Mouse (Mus musculus): ENCODE data around the gene Xrcc1. TPM values are rescaled to one million over a fixed set of nuclear protein-coding genes. Genes with fewer than 3 reads are reported as not detected.

Gene Xrcc1
- polyA plus RNA-seq, 1 experiment, result 29.0 TPM

GRCm38 (mm10) chr7:24574224-24574796, 28.2 kb downstream of the Xrcc1 start:
- Histone ChIP-seq H3K36me3 (ENCODE audit: control insufficient read depth, insufficient read depth, low read length) (no peaks in the 10 kb centered on the region), H3K4me1 (ENCODE audit: control insufficient read depth, insufficient read depth, low read length) (peaks cover 10% of the 10 kb centered on the region; the same call in 1 of the 2 replicates), H3K27me3 (replicated peaks; ENCODE audit: control insufficient read depth, insufficient read depth, low read length) (no peaks in the 10 kb centered on the region), H3K27ac (ENCODE audit: insufficient read depth, low read depth, low read length) (no peak overlapping the region), H3K4me3 (ENCODE audit: insufficient read depth, low read depth, low read length) (no peak overlapping the region)
- TF ChIP-seq POLR2A (IDR thresholded peaks at IDR 0.05; ENCODE audit: low read depth, low read length), result no peak
- TF ChIP-seq CTCF (conservative IDR thresholded peaks at IDR 0.05; ENCODE audit: insufficient read depth, insufficient read length, low read depth, low read length), result no peak
- peak; percentile 94 for DNase-seq
- 35% methylated on average over 12 of the region's 12 CpGs for WGBS

- WGBS, result 95% methylated on average over 10 of the region's 10 CpGs
- peaks cover 10% of the 10 kb centered on the region; the same call in 1 of the 2 replicates for H3K4me1 ChIP-seq (ENCODE audit: control insufficient read depth, insufficient read depth, low read length)
- H3K27me3 ChIP-seq (replicated peaks; ENCODE audit: control insufficient read depth, insufficient read depth, low read length), result no peaks in the 10 kb centered on the region
- H3K36me3 ChIP-seq (ENCODE audit: control insufficient read depth, insufficient read depth, low read length), result no peaks in the 10 kb centered on the region
- DNase-seq, result no peak
- TF ChIP-seq POLR2A (IDR thresholded peaks at IDR 0.05; ENCODE audit: low read depth, low read length) (no peak), CTCF (conservative IDR thresholded peaks at IDR 0.05; ENCODE audit: insufficient read depth, insufficient read length, low read depth, low read length) (no peak)
- H3K4me3 ChIP-seq (ENCODE audit: insufficient read depth, low read depth, low read length), result no peak overlapping the region
- no peak overlapping the region for H3K27ac ChIP-seq (ENCODE audit: insufficient read depth, low read depth, low read length)
These were observed 31.7 kb downstream of the Xrcc1 start for GRCm38 (mm10) chr7:24577811-24578210.

GRCm38 (mm10) chr7:24584876-24585275, 38.8 kb downstream of the Xrcc1 start:
- H3K4me1 ChIP-seq (ENCODE audit: control insufficient read depth, insufficient read depth, low read length), result peaks cover 4% of the 10 kb centered on the region
- DNase-seq, result no peak
- TF ChIP-seq CTCF (conservative IDR thresholded peaks at IDR 0.05; ENCODE audit: insufficient read depth, insufficient read length, low read depth, low read length) (no peak), POLR2A (IDR thresholded peaks at IDR 0.05; ENCODE audit: low read depth, low read length) (no peak)
- 96% methylated on average over 6 of the region's 6 CpGs for WGBS
- H3K36me3 ChIP-seq (ENCODE audit: control insufficient read depth, insufficient read depth, low read length), result no peaks in the 10 kb centered on the region
- H3K27ac ChIP-seq (ENCODE audit: insufficient read depth, low read depth, low read length), result no peak overlapping the region
- H3K4me3 ChIP-seq (ENCODE audit: insufficient read depth, low read depth, low read length), result no peak overlapping the region
- H3K27me3 ChIP-seq (replicated peaks; ENCODE audit: control insufficient read depth, insufficient read depth, low read length), result no peaks in the 10 kb centered on the region

GRCm38 (mm10) chr7:24585995-24586394, 39.9 kb downstream of the Xrcc1 start:
- Histone ChIP-seq H3K4me3 (ENCODE audit: insufficient read depth, low read depth, low read length) (no peak overlapping the region), H3K27me3 (replicated peaks; ENCODE audit: control insufficient read depth, insufficient read depth, low read length) (no peaks in the 10 kb centered on the region), H3K27ac (ENCODE audit: insufficient read depth, low read depth, low read length) (no peak overlapping the region), H3K36me3 (ENCODE audit: control insufficient read depth, insufficient read depth, low read length) (no peaks in the 10 kb centered on the region), H3K4me1 (ENCODE audit: control insufficient read depth, insufficient read depth, low read length) (peaks cover 4% of the 10 kb centered on the region)
- WGBS, result 60% methylated on average over 16 of the region's 16 CpGs
- TF ChIP-seq POLR2A (IDR thresholded peaks at IDR 0.05; ENCODE audit: low read depth, low read length) (no peak), CTCF (conservative IDR thresholded peaks at IDR 0.05; ENCODE audit: insufficient read depth, insufficient read length, low read depth, low read length) (no peak)
- no peak for DNase-seq

- Histone ChIP-seq H3K4me1 (ENCODE audit: control insufficient read depth, insufficient read depth, low read length) (peaks cover 4% of the 10 kb centered on the region), H3K27ac (ENCODE audit: insufficient read depth, low read depth, low read length) (no peak overlapping the region), H3K36me3 (ENCODE audit: control insufficient read depth, insufficient read depth, low read length) (no peaks in the 10 kb centered on the region), H3K4me3 (ENCODE audit: insufficient read depth, low read depth, low read length) (no peak overlapping the region), H3K27me3 (replicated peaks; ENCODE audit: control insufficient read depth, insufficient read depth, low read length) (no peaks in the 10 kb centered on the region)
- 26% methylated on average over 8 of the region's 8 CpGs for WGBS
- TF ChIP-seq POLR2A (IDR thresholded peaks at IDR 0.05; ENCODE audit: low read depth, low read length) (no peak), CTCF (conservative IDR thresholded peaks at IDR 0.05; ENCODE audit: insufficient read depth, insufficient read length, low read depth, low read length) (no peak)
- no peak for DNase-seq
These were observed 40.7 kb downstream of the Xrcc1 start for GRCm38 (mm10) chr7:24586828-24587227.

- 14% methylated on average over 30 of the region's 30 CpGs for WGBS
- H3K27me3 ChIP-seq (replicated peaks; ENCODE audit: control insufficient read depth, insufficient read depth, low read length), result no peaks in the 10 kb centered on the region
- peaks cover 4% of the 10 kb centered on the region for H3K4me1 ChIP-seq (ENCODE audit: control insufficient read depth, insufficient read depth, low read length)
- H3K4me3 ChIP-seq (ENCODE audit: insufficient read depth, low read depth, low read length), result peak within 1 kb of the TSS; percentile 35
- H3K36me3 ChIP-seq (ENCODE audit: control insufficient read depth, insufficient read depth, low read length), result no peaks in the 10 kb centered on the region
- no peak for DNase-seq
- TF ChIP-seq POLR2A (IDR thresholded peaks at IDR 0.05; ENCODE audit: low read depth, low read length) (no peak), CTCF (conservative IDR thresholded peaks at IDR 0.05; ENCODE audit: insufficient read depth, insufficient read length, low read depth, low read length) (no peak)
- no peak within 1 kb of the TSS; the same call in 1 of the 2 replicates for H3K27ac ChIP-seq (ENCODE audit: insufficient read depth, low read depth, low read length)
These were observed 41.4 kb downstream of the Xrcc1 start, which contains the start of the genes Ethe1 and Zfp575 for GRCm38 (mm10) chr7:24587330-24588105. Gene Ethe1, plus strand, starts transcription at chr7:24587543. Gene Zfp575, minus strand, starts transcription at chr7:24587641.

- Histone ChIP-seq H3K4me3 (ENCODE audit: insufficient read depth, low read depth, low read length) (no peak overlapping the region), H3K27me3 (replicated peaks; ENCODE audit: control insufficient read depth, insufficient read depth, low read length) (no peaks in the 10 kb centered on the region), H3K4me1 (ENCODE audit: control insufficient read depth, insufficient read depth, low read length) (peaks cover 4% of the 10 kb centered on the region), H3K27ac (ENCODE audit: insufficient read depth, low read depth, low read length) (no peak overlapping the region; the same call in 1 of the 2 replicates), H3K36me3 (ENCODE audit: control insufficient read depth, insufficient read depth, low read length) (no peaks in the 10 kb centered on the region)
- WGBS, result 23% methylated on average over 13 of the region's 13 CpGs
- DNase-seq, result peak; percentile 93
- TF ChIP-seq POLR2A (IDR thresholded peaks at IDR 0.05; ENCODE audit: low read depth, low read length), result no peak
- no peak for TF ChIP-seq CTCF (conservative IDR thresholded peaks at IDR 0.05; ENCODE audit: insufficient read depth, insufficient read length, low read depth, low read length)
These were observed 42.2 kb downstream of the Xrcc1 start for GRCm38 (mm10) chr7:24588336-24588735.

All from kidney, adult 2 months (tissue).